ENCODE assay signal across 7 mouse cellular contexts in genomic region chr11:117316441-117317331, GRCm38 (mm10).
DNase-seq lines count a peak whose midpoint lies in the region; ATAC-seq and TF ChIP-seq lines count a peak whose summit lies in the region.

No protein-coding gene starts in this region.

- H3K4me2 ChIP-seq in hindbrain, embryonic 12.5 days (replicated peaks): peak overlapping the region; percentile 35
- H3K4me2 ChIP-seq in liver, embryonic 16.5 days (ENCODE audit: low read depth, low read length): peak overlapping the region; percentile 35
- peak overlapping the region; percentile 31 for H3K4me2 ChIP-seq in neural tube, embryonic 15.5 days

- WGBS in thymus, adult 2 months: 59% methylated on average over 16 of the region's 16 CpGs
- 36% methylated on average over 16 of the region's 16 CpGs for WGBS in embryonic facial prominence, embryonic 10.5 days
- 39% methylated on average over 16 of the region's 16 CpGs for WGBS in hindbrain, embryonic 12.5 days
- WGBS in liver, embryonic 16.5 days (ENCODE audit: insufficient replicate concordance): 40% methylated on average over 16 of the region's 16 CpGs
- WGBS in neural tube, embryonic 15.5 days: 49% methylated on average over 16 of the region's 16 CpGs

- H3K9me3 ChIP-seq in embryonic facial prominence, embryonic 10.5 days: no peaks in the 10 kb centered on the region
- no peaks in the 10 kb centered on the region for H3K9me3 ChIP-seq in hindbrain, embryonic 12.5 days (replicated peaks)
- no peaks in the 10 kb centered on the region for H3K9me3 ChIP-seq in liver, embryonic 16.5 days (replicated peaks; ENCODE audit: control insufficient read depth, low read length)
- no peaks in the 10 kb centered on the region for H3K9me3 ChIP-seq in neural tube, embryonic 15.5 days (replicated peaks)

- peak overlapping the region; percentile 46 for H3K4me3 ChIP-seq in thymus, adult 2 months (ENCODE audit: control insufficient read depth, insufficient read depth, low read length)
- peak overlapping the region; percentile 38 for H3K4me3 ChIP-seq in embryonic facial prominence, embryonic 10.5 days
- no peak overlapping the region for H3K4me3 ChIP-seq in hindbrain, embryonic 12.5 days
- H3K4me3 ChIP-seq in liver, embryonic 16.5 days (ENCODE audit: low read depth, low read length): no peak overlapping the region
- H3K4me3 ChIP-seq in neural tube, embryonic 15.5 days (replicated peaks): no peak overlapping the region

- H3K9ac ChIP-seq in hindbrain, embryonic 12.5 days: peak overlapping the region; percentile 49
- no peak overlapping the region; the same call in 1 of the 2 replicates for H3K9ac ChIP-seq in liver, embryonic 16.5 days (ENCODE audit: low read depth, low read length)
- 0 out of 2 replicates have a peak overlapping the region, but pooled peaks have one; percentile 11 for H3K9ac ChIP-seq in neural tube, embryonic 15.5 days (replicated peaks)

- H3K36me3 ChIP-seq in thymus, adult 2 months (ENCODE audit: control insufficient read depth, insufficient read depth, low read length): no peaks in the 10 kb centered on the region
- peaks cover 22% of the 10 kb centered on the region for H3K36me3 ChIP-seq in embryonic facial prominence, embryonic 10.5 days (replicated peaks)
- H3K36me3 ChIP-seq in hindbrain, embryonic 12.5 days: no peaks in the 10 kb centered on the region
- no peaks in the 10 kb centered on the region for H3K36me3 ChIP-seq in liver, embryonic 16.5 days (ENCODE audit: control insufficient read depth, insufficient read depth)
- no peaks in the 10 kb centered on the region for H3K36me3 ChIP-seq in neural tube, embryonic 15.5 days

- peak overlapping the region; percentile 94 for H3K27ac ChIP-seq in thymus, adult 2 months (ENCODE audit: control insufficient read depth, insufficient read depth, low read length)
- H3K27ac ChIP-seq in embryonic facial prominence, embryonic 10.5 days (replicated peaks): peak overlapping the region; percentile 81
- peak overlapping the region; percentile 91 for H3K27ac ChIP-seq in hindbrain, embryonic 12.5 days
- peak overlapping the region; percentile 72 for H3K27ac ChIP-seq in liver, embryonic 16.5 days (ENCODE audit: low read length)
- peak overlapping the region; percentile 62 for H3K27ac ChIP-seq in neural tube, embryonic 15.5 days (replicated peaks)

- DNase-seq in thymus, adult 2 months: no peak
- DNase-seq in thymus, postnatal 10 days (ENCODE audit: low spot score in 2 of 2): no peak
- peak; percentile 51 for DNase-seq in embryonic facial prominence, embryonic 10.5 days (ENCODE audit: low spot score)
- no peak for DNase-seq in layer of hippocampus, adult 11-12 months (ENCODE audit: low spot score)

- H3K27me3 ChIP-seq in thymus, adult 2 months (ENCODE audit: control insufficient read depth, insufficient read depth, low read length): no peaks in the 10 kb centered on the region
- H3K27me3 ChIP-seq in embryonic facial prominence, embryonic 10.5 days (replicated peaks; ENCODE audit: low read depth, poor library complexity, severe bottlenecking): no peaks in the 10 kb centered on the region
- H3K27me3 ChIP-seq in hindbrain, embryonic 12.5 days: no peaks in the 10 kb centered on the region
- H3K27me3 ChIP-seq in liver, embryonic 16.5 days (ENCODE audit: control insufficient read depth, insufficient read depth, low read depth, low read length): no peaks in the 10 kb centered on the region
- no peaks in the 10 kb centered on the region for H3K27me3 ChIP-seq in neural tube, embryonic 15.5 days (replicated peaks)

- peaks cover 88% of the 10 kb centered on the region for H3K4me1 ChIP-seq in thymus, adult 2 months (replicated peaks; ENCODE audit: control insufficient read depth, insufficient read depth, low read length)
- peaks cover 100% of the 10 kb centered on the region for H3K4me1 ChIP-seq in embryonic facial prominence, embryonic 10.5 days
- H3K4me1 ChIP-seq in hindbrain, embryonic 12.5 days: peaks cover 79% of the 10 kb centered on the region
- peaks cover 46% of the 10 kb centered on the region for H3K4me1 ChIP-seq in liver, embryonic 16.5 days (ENCODE audit: control insufficient read depth, low read depth, low read length)
- peaks cover 82% of the 10 kb centered on the region for H3K4me1 ChIP-seq in neural tube, embryonic 15.5 days

- 0 out of 2 replicates have a peak, but pooled peaks have one; percentile 32 for TF ChIP-seq CTCF in thymus, adult 2 months (IDR thresholded peaks at IDR 0.05; ENCODE audit: borderline replicate concordance, control insufficient read depth, extremely low read depth, insufficient read depth, low read length, poor library complexity)

- ATAC-seq in hindbrain, embryonic 12.5 days (ENCODE audit: low FRiP score): no peak
- no peak for ATAC-seq in liver, embryonic 16.5 days (ENCODE audit: low read depth)
- ATAC-seq in neural tube, embryonic 15.5 days (ENCODE audit: low FRiP score): no peak

- no peak for TF ChIP-seq POLR2A in thymus, adult 2 months (IDR thresholded peaks at IDR 0.05; ENCODE audit: control insufficient read depth, extremely low read depth, insufficient read depth, low read length, poor library complexity)

Comparison
In these comparisons a context has a peak if more than half of its experiments do, and no peak if none do; other contexts are left out.
1. H3K4me3 ChIP-seq: peak in thymus, adult 2 months (single experiment) and embryonic facial prominence, embryonic 10.5 days (single experiment); none in hindbrain, embryonic 12.5 days (single experiment), liver, embryonic 16.5 days (single experiment) and neural tube, embryonic 15.5 days (single experiment).
2. Peak in every context shown above with its lines, with median percentiles within 50 percentile points of each other: H3K27ac ChIP-seq and H3K4me2 ChIP-seq.